Mouse (Mus musculus) c-Kit-positive CD71-positive TER-119-negative erythroid progenitor cells, embryonic 14.5 days (primary cell): ENCODE measurements around the gene Ldb1.
A peak's percentile ranks its signal among the peaks of the same experiment; 100 is the strongest.

Source experiments
- DNase-seq: peaks from one replicate; pipeline ENCODE4 v3.0.0-alpha.2; 2013; ENCODE audit warnings: low read depth

Ldb1 gene

GRCm38 (mm10) chr19:46044271-46044992 is 582 bp downstream of the Ldb1 start, which contains the start of gene Pprc1:
Gene Pprc1 (plus strand): TSS chr19:46044886.
- DNase-seq: no peak

- DNase-seq: no peak
Measured at GRCm38 (mm10) chr19:46043380-46043779, 1.6 kb downstream of the Ldb1 start.

- no peak for DNase-seq
Measured at GRCm38 (mm10) chr19:46042476-46043011, 2.5 kb downstream of the Ldb1 start.

GRCm38 (mm10) chr19:46041933-46042475 is 3.0 kb downstream of the Ldb1 start:
- DNase-seq: no peak

- no peak for DNase-seq
Measured at GRCm38 (mm10) chr19:46041299-46041932, 3.6 kb downstream of the Ldb1 start.

- DNase-seq: no peak
Measured at GRCm38 (mm10) chr19:46040149-46040902, 4.7 kb downstream of the Ldb1 start.

- peak; percentile 91 for DNase-seq
Measured at GRCm38 (mm10) chr19:46039478-46039877, 5.5 kb downstream of the Ldb1 start.

GRCm38 (mm10) chr19:46038851-46039260 is 6.2 kb downstream of the Ldb1 start:
- DNase-seq: no peak

GRCm38 (mm10) chr19:46037925-46038850 is 6.8 kb downstream of the Ldb1 start:
- no peak for DNase-seq

- peak; percentile 64 for DNase-seq
Measured at GRCm38 (mm10) chr19:46037243-46037924, 7.6 kb downstream of the Ldb1 start.

- peak; percentile 65 for DNase-seq
Measured at GRCm38 (mm10) chr19:46036477-46037242, 8.4 kb downstream of the Ldb1 start.

GRCm38 (mm10) chr19:46035971-46036370 is 9.0 kb downstream of the Ldb1 start:
- no peak for DNase-seq

GRCm38 (mm10) chr19:46033911-46034310 is 11.1 kb downstream of the Ldb1 start:
- no peak for DNase-seq

- no peak for DNase-seq
Measured at GRCm38 (mm10) chr19:46032731-46033510, 12.1 kb downstream of the Ldb1 start.

GRCm38 (mm10) chr19:46031689-46032432 is 13.2 kb downstream of the Ldb1 start:
- no peak for DNase-seq

GRCm38 (mm10) chr19:46030196-46030983 is 14.6 kb downstream of the Ldb1 start:
- no peak for DNase-seq

GRCm38 (mm10) chr19:46029652-46030051 is 15.4 kb downstream of the Ldb1 start:
- DNase-seq: no peak
